Mouse (Mus musculus) ovary, postnatal 10 days (tissue): Measurements from ENCODE around the gene Cypt3.

ENCODE experiments used
- DNase-seq: peaks from one replicate; pipeline ENCODE4 v3.0.0; 2022; ENCODE audit warnings: low spot score

Cypt3 gene

DNA sequence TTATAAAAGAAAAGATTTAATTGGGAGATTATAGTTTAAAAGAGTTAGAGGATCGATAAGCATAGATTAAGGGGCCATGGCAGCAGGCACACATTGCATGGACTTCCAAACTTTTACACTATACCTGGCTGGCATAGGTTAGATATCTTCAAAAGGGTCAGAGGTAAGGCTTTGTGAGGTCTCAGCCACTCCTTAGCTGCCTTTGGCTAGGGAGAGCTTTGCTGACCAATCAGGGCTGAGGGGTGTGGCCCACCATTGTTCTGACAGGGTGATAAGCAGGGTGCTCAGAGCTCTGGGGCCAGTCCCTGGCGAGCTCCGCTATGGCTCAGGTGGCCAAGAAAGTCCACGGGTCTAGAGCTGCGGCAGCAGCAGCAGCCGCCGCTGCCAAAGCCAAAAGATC is at the start of gene Cypt3:
TSS of gene Cypt3 (plus strand) at position 301 of the 400 bp plus-strand sequence.
- DNase-seq = no peak

DNA sequence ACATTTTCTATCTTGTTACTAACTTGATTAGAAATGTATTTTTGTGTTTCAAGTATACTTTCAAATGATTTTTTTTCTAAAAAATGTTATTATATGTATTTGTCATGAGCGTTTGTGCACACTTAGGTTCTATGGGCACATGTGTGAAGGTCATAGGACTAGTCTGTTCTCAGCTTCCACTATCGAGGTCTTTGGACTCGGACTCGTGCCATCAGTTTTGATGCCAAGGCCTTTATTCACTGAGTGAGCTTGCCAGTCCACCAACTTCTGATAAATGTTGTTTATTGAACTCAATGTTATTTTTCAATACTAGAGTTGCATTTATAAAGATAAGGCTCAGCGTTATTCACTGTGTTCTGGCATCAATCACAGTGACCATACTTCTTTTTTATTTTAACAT is 42.9 kb upstream of the Cypt3 start:
- no peak for DNase-seq

DNA sequence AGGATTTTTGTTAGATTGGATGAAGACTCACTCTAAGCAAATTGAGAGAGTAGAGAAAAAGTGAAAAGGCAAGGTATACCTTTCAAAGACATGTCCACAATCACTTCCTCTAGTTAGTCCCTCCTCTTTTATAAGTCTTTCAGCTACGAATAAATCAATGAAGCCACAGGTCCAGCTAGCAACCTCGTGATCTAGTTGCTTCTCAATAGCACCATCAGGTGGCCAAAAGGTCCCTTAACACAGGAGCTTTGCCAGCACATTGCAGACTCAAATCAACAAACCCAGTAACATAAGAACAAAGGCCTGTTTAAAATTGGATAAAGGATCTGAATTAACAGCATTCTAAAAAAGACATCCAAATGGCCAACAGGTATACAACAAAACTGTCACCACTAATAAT is 30.0 kb upstream of the Cypt3 start:
- DNase-seq = no peak

DNA sequence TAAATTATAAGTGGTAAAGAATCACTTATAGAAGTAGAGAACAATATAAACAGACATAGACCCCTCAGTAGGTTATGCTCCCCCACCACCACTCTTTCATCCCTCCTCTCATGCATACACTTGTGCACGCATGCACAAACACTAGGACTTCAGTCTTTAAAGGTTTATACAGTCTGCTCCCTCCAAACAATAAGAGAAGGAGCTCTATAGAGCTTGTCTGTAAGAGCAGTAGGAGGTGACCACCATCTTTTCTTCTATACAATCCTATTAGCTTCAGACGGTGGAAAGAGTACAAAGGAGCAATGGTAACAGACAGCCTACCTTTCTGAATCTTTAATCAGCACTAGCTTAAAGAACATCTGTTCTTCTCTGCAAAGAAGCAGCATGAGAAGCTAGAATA is 1.8 kb upstream of the Cypt3 start:
- no peak for DNase-seq

DNA sequence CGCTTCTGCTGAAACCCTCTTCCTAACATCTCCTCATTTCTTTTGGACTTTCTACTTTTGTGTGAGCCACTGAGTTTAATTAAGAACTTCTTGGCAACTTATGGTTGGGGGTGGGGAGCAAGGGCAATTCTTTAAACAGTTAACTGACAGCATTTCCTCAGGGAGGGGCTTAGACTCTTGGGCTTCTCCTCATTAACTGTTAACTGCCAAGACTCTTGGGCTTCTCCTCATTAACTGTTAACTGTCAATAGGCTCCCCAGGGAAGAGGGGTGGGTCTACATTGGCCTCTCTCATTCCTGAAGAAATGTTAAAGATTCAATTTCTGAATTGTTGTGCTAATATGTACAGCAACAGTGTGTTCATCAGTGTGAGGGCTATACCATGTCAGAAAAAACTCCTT is 6.3 kb downstream of the Cypt3 start:
- DNase-seq = no peak

DNA sequence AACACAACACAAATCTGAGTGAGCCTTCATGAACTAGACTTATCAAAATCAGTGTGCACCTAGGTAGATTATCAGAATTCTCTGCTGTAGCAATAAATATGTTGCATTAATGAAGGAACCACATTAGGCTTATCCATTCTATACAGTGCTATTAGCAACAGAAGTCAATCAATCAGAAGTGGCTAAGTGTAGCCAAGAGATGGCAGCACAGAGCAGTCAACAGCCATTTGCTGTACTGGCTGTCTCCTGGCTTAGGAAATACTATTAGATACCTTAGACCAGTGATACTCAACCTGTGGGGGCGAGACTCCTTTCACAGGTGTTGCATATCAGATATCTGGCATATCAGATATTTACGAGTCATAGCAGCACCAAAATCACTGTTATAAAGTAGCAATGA is 41.2 kb downstream of the Cypt3 start:
- no peak for DNase-seq
